9 mouse cellular contexts compared by ENCODE assay signal in the genomic region with DNA sequence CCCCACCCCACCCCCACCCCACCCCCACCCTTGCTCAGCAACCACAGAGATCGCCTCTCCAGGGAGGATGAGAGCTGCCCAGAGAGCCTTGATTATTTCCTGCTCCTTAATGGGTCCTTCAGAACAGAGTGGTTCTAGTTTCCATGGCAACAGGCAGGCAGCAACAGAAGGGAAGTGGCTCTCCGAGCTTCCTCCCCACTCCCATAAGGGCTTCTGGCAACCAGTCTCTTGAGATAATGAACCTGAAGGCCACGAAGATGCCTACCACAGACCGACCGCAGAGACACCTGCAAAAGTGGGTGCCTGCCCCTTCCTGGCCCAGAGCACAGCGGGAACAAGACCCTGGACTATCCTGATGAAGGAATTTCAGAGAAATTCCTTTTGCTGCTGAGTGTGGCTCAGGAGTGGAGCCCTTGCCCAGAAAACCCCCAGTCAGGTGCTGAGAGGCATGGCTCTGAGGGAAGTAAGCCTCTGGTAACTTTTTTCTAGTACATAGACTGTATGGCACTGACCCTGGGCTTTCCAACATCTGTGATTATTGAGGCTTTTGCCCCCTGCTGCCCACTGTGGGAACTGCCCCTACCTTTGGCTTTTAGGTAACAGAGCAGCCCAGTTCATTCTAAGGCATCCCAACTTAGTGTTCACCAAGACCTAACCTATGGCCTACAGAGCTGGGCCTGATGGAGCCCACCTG. TPM values are rescaled to one million over a fixed set of nuclear protein-coding genes. Genes with fewer than 3 reads are reported as not detected.
DNase-seq lines count a peak whose midpoint lies in the region; ATAC-seq and TF ChIP-seq lines count a peak whose summit lies in the region.
"Had no signal": no experiment of that assay in that cellular context is flagged by ENCODE, and none has a peak within 500 bp of the region (broad histone marks: within the 10 kb centered on the region; RNA-seq: fewer than 3 reads in every experiment).

No protein-coding gene starts in this region.

- H3K79me2 ChIP-seq in CH12.LX (replicated peaks; ENCODE audit: control insufficient read depth, extremely low read depth, insufficient read depth, poor library complexity, severe bottlenecking), result no peaks in the 10 kb centered on the region

- peak; percentile 78 to 86 for TF ChIP-seq CTCF in CH12.LX (conservative IDR thresholded peaks at IDR 0.05 in 1 of 2, IDR thresholded peaks at IDR 0.05 in 1 of 2; ENCODE audit: low read depth in 2 of 2, low read length in 2 of 2)
- TF ChIP-seq CTCF in layer of hippocampus, adult 2 months (conservative IDR thresholded peaks at IDR 0.05), result peak; percentile 78

- TF ChIP-seq EP300 in CH12.LX (IDR thresholded peaks at IDR 0.05; ENCODE audit: low read length), result no peak

- no peak for TF ChIP-seq POLR2A in CH12.LX (IDR thresholded peaks at IDR 0.05; ENCODE audit: low read depth, low read length)

- H3K36me3 ChIP-seq in CH12.LX (replicated peaks in 1 of 2; ENCODE audit: control insufficient read depth in 1 of 2, insufficient read depth in 1 of 2, low read length in 1 of 2), result no peaks in the 10 kb centered on the region

- H3K4me1 ChIP-seq in CH12.LX (ENCODE audit: control insufficient read depth in 1 of 2, insufficient read depth in 2 of 2), result peaks cover 2 to 18% of the 10 kb centered on the region in 2 experiments; a peak in 2 of 4 replicates

- H3K27ac ChIP-seq in CH12.LX (ENCODE audit: insufficient read depth, low read depth), result no peak overlapping the region
- H3K27ac ChIP-seq in layer of hippocampus, adult 2 months, result peak overlapping the region; percentile 95

- dilution Hi-C loops in CH12.LX (cut with MboI; ENCODE audit: extremely low pct_ligation_motif_present, extremely low pct_unique_long_range_greater_than_20kb, low sequenced_read_pairs), result no loop called here

- H3K4me3 ChIP-seq in CH12.LX (replicated peaks in 1 of 3; ENCODE audit: low read depth in 2 of 3, low read length in 2 of 3, poor library complexity in 1 of 3), result peak overlapping the region in 1 of 3 experiments; percentile 34
- H3K4me3 ChIP-seq in layer of hippocampus, adult 2 months, result peak overlapping the region; percentile 31; the same call in 1 of the 2 replicates

- TF ChIP-seq RAD21 in CH12.LX (IDR thresholded peaks at IDR 0.05; ENCODE audit: low read depth, low read length), result peak; percentile 62

- peak overlapping the region; percentile 94 for H3K4me2 ChIP-seq in CH12.LX (ENCODE audit: insufficient read depth, low read depth, poor library complexity, severe bottlenecking)

- no peak; the same call in 1 of the 2 replicates for ATAC-seq in erythroid progenitor cell, adult 5-6 weeks (replicated peaks; ENCODE audit: low FRiP score, poor library complexity, severe bottlenecking)

- peaks cover 35% of the 10 kb centered on the region for H3K27me3 ChIP-seq in CH12.LX (replicated peaks)

- in situ Hi-C loops in CH12.LX (cut with MboI; ENCODE audit: low pct_ligation_motif_present, low pct_unique_long_range_greater_than_20kb, low sequenced_read_pairs), result no loop called here

- H3K9ac ChIP-seq in CH12.LX (ENCODE audit: insufficient read depth, low read depth), result no peak overlapping the region

- intact Hi-C loops in heart, postnatal 14 days (cut with DNase I), result loop anchor here (10.0 kb wide), 1 partner anchor 296 kb away; the partner anchor contains the start of genes Ebi3 and Yju2

- DNase-seq in CH12.LX (ENCODE audit: extremely low read depth) (peak; percentile 87), R1 (ENCODE audit: low read depth, low spot score) (peak; percentile 94)
- DNase-seq in embryo, embryonic 9.5 days (ENCODE audit: extremely low spot score), result peak; percentile 58
- DNase-seq in heart, postnatal 14 days, result peak; percentile 69 to 79
- peak; percentile 68 to 79 for DNase-seq in layer of hippocampus, adult 2 months (ENCODE audit: low spot score in 2 of 2)
- DNase-seq in lung, postnatal 14 days, result peak; percentile 82
- DNase-seq in right cerebral cortex, adult 18-20 months, result peak; percentile 71

- H3K9me3 ChIP-seq in CH12.LX (replicated peaks; ENCODE audit: low read length), result no peaks in the 10 kb centered on the region

TF ChIP-seq in CH12.LX, 34 proteins besides CTCF, POLR2A, EP300 and RAD21:
- TF ChIP-seq ZNF384 (IDR thresholded peaks at IDR 0.05; ENCODE audit: low read depth, low read length) (peak; percentile 45; the same call in 1 of the 2 replicates), IRF4 (IDR thresholded peaks at IDR 0.05; ENCODE audit: low read depth, low read length) (0 out of 2 replicates have a peak, but pooled peaks have one; percentile 12), BHLHE40 (IDR thresholded peaks at IDR 0.05; ENCODE audit: low read depth, low read length) (peak; percentile 23; the same call in 1 of the 2 replicates), CHD2 (IDR thresholded peaks at IDR 0.05; ENCODE audit: low read length) (no peak), SIN3A (IDR thresholded peaks at IDR 0.05; ENCODE audit: low read length) (peak; percentile 40; the same call in 1 of the 2 replicates), ZMIZ1 (IDR thresholded peaks at IDR 0.05; ENCODE audit: low read depth, low read length) (no peak), SMC3 (IDR thresholded peaks at IDR 0.05; ENCODE audit: low read depth, low read length) (peak; percentile 89)

RNA-seq across cellular contexts. Expression of gene Fem1a, which starts 5.3 kb away (rescaled TPM):
- total RNA-seq in CH12.LX (2012; rRNA removed), result 26.0 and 28.0 TPM in 2 replicates
- 14.9 and 17.5 TPM in 2 replicates for total RNA-seq in CH12.LX (2014; rRNA removed)
- polyA plus RNA-seq in CH12.LX (2012; ENCODE audit: insufficient read length, low read depth), result 14.7 and 16.6 TPM in 2 replicates
- total RNA-seq in heart, postnatal 14 days (2021), result 10 to 100 TPM; 90.4 to 94.6 TPM
- 10 to 100 TPM; 36.4 to 37.1 TPM for total RNA-seq in layer of hippocampus, adult 2 months (2021)
- 7.2 and 8.4 TPM in 2 replicates for total RNA-seq in erythroid progenitor cell, adult 5-6 weeks (2015; ENCODE audit: low replicate concordance)
- total RNA-seq in erythroid progenitor cell, adult 5-6 weeks (2017; ENCODE audit: low replicate concordance), result 5.7 and 7.6 TPM in 2 replicates

RNA-seq across cellular contexts. Expression of gene Ticam1, which starts 25.3 kb away (rescaled TPM):
- total RNA-seq in CH12.LX (2012; rRNA removed), result 15.9 and 17.6 TPM in 2 replicates
- 4.5 and 6.4 TPM in 2 replicates for total RNA-seq in CH12.LX (2014; rRNA removed)
- 14.6 and 18.6 TPM in 2 replicates for polyA plus RNA-seq in CH12.LX (2012; ENCODE audit: insufficient read length, low read depth)
- 10 to 100 TPM in 1 of 2 experiments, 1 to 10 TPM in 1; 9.5 to 11.4 TPM for total RNA-seq in heart, postnatal 14 days (2021)
- 1 to 10 TPM; 6.1 to 7.1 TPM for total RNA-seq in layer of hippocampus, adult 2 months (2021)
- 4.0 and 4.6 TPM in 2 replicates for total RNA-seq in erythroid progenitor cell, adult 5-6 weeks (2015; ENCODE audit: low replicate concordance)
- 1.4 and 2.6 TPM in 2 replicates for total RNA-seq in erythroid progenitor cell, adult 5-6 weeks (2017; ENCODE audit: low replicate concordance)

RNA-seq across cellular contexts. Expression of gene Dpp9, which starts 32.6 kb away (rescaled TPM):
- total RNA-seq in CH12.LX (2012; rRNA removed), result 23.0 and 23.5 TPM in 2 replicates
- total RNA-seq in CH12.LX (2014; rRNA removed), result 13.5 and 13.8 TPM in 2 replicates
- polyA plus RNA-seq in CH12.LX (2012; ENCODE audit: insufficient read length, low read depth), result 34.9 and 37.9 TPM in 2 replicates
- 10 to 100 TPM; 32.8 to 36.6 TPM for total RNA-seq in heart, postnatal 14 days (2021)
- 10 to 100 TPM; 65.3 to 66.1 TPM for total RNA-seq in layer of hippocampus, adult 2 months (2021)
- 5.8 and 11.7 TPM in 2 replicates for total RNA-seq in erythroid progenitor cell, adult 5-6 weeks (2015; ENCODE audit: low replicate concordance)
- 6.5 and 8.9 TPM in 2 replicates for total RNA-seq in erythroid progenitor cell, adult 5-6 weeks (2017; ENCODE audit: low replicate concordance)

RNA-seq across cellular contexts. Expression of gene Plin3, which starts 41.4 kb away (rescaled TPM):
- total RNA-seq in CH12.LX (2012; rRNA removed), result 18.8 and 23.3 TPM in 2 replicates
- total RNA-seq in CH12.LX (2014; rRNA removed), result 17.0 and 17.3 TPM in 2 replicates
- polyA plus RNA-seq in CH12.LX (2012; ENCODE audit: insufficient read length, low read depth), result 17.9 and 18.5 TPM in 2 replicates
- 100 to 1,000 TPM; 115 to 133 TPM for total RNA-seq in heart, postnatal 14 days (2021)
- total RNA-seq in layer of hippocampus, adult 2 months (2021), result 10 to 100 TPM; 16.8 to 17.2 TPM
- total RNA-seq in erythroid progenitor cell, adult 5-6 weeks (2015; ENCODE audit: low replicate concordance), result 2.2 and 2.5 TPM in 2 replicates
- 5.6 and 6.7 TPM in 2 replicates for total RNA-seq in erythroid progenitor cell, adult 5-6 weeks (2017; ENCODE audit: low replicate concordance)

RNA-seq across cellular contexts. Expression of gene Arrdc5, which starts 48.8 kb away (rescaled TPM):
- total RNA-seq in CH12.LX (2012; rRNA removed) (not detected in 2 replicates), CH12.LX (2014; rRNA removed) (not detected in 2 replicates)
- polyA plus RNA-seq in CH12.LX (2012; ENCODE audit: insufficient read length, low read depth), result 0.23 TPM in 1 of 2 replicates, not detected in the other
- under 1 TPM in 1 of 2 experiments, not detected in 1; 0.36 TPM for total RNA-seq in heart, postnatal 14 days (2021)
- not detected for total RNA-seq in layer of hippocampus, adult 2 months (2021)
- not detected in 2 replicates for total RNA-seq in erythroid progenitor cell, adult 5-6 weeks (2015; ENCODE audit: low replicate concordance)
- total RNA-seq in erythroid progenitor cell, adult 5-6 weeks (2017; ENCODE audit: low replicate concordance), result not detected in 2 replicates
- total RNA-seq: layer of hippocampus, postnatal 36 days had no signal
